Mouse (Mus musculus): ENCODE results near the gene Gm28729. TPM values are rescaled to one million over a fixed set of nuclear protein-coding genes. Genes with fewer than 3 reads are reported as not detected.
"Not testable (repeated sequence)": the region's sequence is repeated elsewhere in the genome, so short reads cannot be mapped to it uniquely, and the experiment has no call there.

Gm28729 gene
- total RNA-seq (2015; ENCODE audit: low replicate concordance): not detected in 2 replicates
- not detected in 2 replicates for total RNA-seq (2017; ENCODE audit: low replicate concordance)

DNA sequence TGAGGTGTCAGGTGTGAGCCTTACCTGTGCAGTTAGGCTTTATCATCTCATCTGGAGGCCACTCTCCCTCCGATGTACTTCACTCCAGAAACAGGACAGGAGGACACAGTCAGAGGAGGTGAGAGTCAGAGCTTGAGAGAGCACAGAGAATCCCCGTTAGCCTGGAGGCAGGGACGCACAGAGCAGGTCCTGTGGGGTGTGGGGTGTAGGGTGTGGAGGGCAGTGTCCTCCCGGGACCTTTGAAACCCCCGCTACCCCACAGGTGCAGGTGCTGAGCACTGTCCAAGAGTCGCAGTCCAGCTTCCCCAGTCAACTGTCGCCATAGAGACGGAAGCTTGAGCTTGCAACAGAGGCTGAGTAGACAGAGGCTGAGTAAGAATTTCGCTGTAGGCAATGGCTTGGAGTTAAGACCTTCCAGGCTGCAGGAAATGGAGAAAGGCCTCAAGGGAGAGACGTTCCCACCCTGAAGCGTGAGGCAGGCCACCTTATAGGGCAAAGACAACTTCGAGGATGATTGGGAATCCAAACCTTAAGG, at the start of gene Gm28729:
Gene Gm28729 (minus strand): TSS at position 293 of the 535 bp plus-strand sequence.
- no peak for ATAC-seq (replicated peaks; ENCODE audit: low FRiP score, poor library complexity, severe bottlenecking)

DNA sequence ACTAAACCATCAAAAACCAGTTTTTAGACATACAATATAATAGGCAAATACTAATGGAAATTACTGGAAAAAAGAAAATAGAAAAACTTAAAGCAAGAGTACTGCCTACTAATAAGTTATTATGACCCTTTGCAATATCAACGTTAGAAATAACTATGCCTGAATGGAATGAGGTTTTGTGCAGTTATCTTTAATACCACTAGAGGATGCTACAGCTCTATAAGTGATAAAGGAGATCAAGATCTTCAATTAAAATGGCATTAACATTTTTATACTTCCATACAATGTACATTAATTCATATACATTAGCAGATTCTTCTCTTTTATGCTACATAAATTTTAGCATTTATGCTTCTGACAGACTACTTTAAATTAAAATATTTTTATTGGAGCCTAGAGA, 48.2 kb upstream of the Gm28729 start:
- ATAC-seq (replicated peaks; ENCODE audit: low FRiP score, poor library complexity, severe bottlenecking): no peak

DNA sequence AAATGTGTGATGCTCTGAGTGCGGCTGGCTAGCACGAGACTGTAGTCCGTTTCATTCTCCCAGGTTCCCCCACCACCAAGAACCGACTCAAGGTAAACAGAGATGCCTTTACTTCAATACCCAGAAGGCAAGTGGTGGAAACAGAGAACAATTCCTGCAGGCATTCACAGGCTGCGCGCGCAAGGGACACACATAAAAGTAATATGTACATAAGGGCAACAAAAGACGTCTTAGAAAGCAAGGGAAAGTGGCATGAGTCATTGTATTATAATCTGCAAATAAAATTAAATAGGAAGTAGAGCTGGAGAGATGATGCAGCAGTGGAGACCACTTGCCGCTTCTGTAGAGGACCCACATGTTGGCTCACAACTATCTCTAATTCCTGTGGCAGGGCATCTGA, 47.7 kb upstream of the Gm28729 start:
- no peak for ATAC-seq (replicated peaks; ENCODE audit: low FRiP score, poor library complexity, severe bottlenecking)

DNA sequence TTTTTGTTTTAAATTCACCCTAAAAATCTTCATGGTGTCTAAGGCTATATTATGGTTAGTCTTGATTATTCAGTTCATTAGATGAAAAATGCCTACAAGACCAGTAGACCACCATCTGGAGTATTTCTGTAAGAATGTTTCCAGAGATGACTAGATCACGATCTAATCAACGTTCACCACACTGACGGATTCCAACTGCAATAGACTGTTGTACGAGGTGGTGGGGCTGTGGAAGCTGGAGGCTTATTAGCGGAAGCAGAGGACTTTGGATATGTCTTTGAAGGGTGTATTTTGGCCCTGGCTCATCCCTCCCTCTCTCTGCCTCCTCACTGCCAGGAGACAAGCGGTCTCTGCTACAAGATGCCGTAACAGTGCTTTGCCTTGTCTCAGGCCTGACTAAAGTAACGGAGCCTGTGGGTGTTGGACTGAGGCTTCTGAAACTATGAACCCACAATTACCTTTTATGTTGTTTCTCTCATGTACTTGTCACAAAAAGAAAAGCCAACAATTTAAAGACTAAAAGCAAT, 41.5 kb upstream of the Gm28729 start:
- no peak; the same call in 1 of the 2 replicates for ATAC-seq (replicated peaks; ENCODE audit: low FRiP score, poor library complexity, severe bottlenecking)

DNA sequence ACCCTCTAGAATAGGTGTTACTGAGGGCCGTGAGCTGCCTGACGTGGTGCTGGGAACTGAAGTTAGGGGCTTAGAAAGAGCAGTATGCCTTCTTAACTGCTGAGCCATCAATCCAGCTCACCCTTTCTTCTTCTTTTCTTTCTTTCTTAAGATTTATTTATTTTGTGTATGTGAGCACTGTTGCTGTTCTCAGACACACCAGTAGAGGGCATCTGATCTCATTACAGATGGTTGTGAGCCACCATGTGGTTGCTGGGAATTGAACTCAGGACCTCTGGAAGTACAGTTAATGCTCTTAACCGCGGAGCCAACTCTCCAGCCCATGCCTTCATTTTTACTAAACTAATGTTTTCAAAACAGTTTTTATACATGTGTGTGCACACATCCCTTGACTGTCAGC, 38.4 kb upstream of the Gm28729 start:
- ATAC-seq (replicated peaks; ENCODE audit: low FRiP score, poor library complexity, severe bottlenecking): no peak

DNA sequence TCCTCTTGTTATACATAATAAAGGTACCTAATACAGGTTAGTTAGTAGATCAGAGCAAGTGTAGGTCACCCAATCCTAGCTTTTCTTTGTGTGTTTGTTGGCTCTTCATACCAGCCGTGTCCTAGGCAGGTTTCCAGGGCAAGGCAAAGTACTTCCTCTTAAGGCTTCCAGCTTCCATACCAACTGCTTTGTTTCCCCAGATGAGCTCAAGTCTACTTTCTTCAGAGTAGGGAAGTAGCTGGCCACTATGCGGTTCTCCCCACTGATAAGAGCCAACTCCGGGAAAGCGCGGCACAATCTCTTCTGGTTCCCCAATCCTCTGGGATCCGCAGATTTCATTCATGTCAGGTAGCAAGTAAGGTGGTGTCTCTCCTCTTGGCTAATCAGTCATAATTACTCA, 34.1 kb upstream of the Gm28729 start:
- no peak for ATAC-seq (replicated peaks; ENCODE audit: low FRiP score, poor library complexity, severe bottlenecking)

DNA sequence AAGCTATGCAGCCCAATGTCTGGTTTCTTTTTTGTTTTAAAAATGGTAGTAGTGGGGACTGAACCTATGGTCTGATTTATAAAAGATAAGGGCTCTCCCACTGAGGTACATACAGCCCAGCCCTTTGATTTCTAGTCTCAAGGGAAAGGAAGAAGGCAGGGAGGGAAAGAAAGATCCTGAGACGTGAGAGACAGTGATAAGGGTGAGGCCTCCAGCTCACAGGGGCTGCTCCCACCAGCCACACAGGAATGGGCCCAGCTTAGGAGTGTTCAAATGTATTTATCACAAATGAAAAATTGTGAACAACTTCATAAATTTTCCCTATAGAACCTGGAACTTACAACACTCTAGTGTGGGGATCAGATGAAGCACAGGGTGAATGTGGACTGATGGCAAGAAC, 33.5 kb upstream of the Gm28729 start:
- ATAC-seq (replicated peaks; ENCODE audit: low FRiP score, poor library complexity, severe bottlenecking): no peak

DNA sequence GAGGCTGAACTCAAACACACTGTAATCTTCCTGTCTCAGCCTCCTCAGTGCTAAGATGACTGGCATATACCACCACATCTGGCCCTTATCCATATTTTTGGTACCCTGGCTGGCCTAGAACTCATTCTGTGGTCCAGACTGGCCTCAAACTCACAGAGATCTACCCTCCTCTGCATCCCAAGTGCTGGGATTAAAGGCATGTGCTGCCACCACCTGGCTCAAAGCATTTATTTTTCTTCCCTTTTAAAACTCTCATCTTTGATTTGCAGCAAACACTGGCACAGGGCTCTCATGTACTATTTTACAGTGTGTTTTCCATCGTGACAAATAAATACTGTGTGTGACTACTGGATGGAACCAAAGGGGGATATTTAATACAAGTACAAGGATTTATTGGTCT, 29.0 kb upstream of the Gm28729 start:
- ATAC-seq (replicated peaks; ENCODE audit: low FRiP score, poor library complexity, severe bottlenecking): no peak

DNA sequence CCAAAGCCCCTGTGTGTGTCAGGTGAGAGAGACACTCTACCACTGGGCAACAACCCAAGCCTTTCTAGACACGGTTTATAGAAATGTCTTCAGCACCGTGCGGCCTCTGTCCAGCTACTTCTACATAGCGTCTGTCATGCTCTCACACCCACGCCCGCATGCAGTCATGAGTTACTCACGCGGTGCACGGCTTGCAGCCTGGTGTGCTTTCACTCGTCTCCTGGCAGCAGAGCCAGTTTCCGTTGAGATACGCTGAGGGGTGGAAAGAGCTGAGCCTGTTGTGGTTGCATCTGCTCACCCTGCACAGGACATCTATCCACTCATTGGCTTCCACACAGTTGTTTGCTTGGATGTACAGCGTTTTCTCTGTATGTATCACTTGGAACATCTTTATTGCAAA, 20.3 kb upstream of the Gm28729 start:
- ATAC-seq (replicated peaks; ENCODE audit: low FRiP score, poor library complexity, severe bottlenecking): no peak

DNA sequence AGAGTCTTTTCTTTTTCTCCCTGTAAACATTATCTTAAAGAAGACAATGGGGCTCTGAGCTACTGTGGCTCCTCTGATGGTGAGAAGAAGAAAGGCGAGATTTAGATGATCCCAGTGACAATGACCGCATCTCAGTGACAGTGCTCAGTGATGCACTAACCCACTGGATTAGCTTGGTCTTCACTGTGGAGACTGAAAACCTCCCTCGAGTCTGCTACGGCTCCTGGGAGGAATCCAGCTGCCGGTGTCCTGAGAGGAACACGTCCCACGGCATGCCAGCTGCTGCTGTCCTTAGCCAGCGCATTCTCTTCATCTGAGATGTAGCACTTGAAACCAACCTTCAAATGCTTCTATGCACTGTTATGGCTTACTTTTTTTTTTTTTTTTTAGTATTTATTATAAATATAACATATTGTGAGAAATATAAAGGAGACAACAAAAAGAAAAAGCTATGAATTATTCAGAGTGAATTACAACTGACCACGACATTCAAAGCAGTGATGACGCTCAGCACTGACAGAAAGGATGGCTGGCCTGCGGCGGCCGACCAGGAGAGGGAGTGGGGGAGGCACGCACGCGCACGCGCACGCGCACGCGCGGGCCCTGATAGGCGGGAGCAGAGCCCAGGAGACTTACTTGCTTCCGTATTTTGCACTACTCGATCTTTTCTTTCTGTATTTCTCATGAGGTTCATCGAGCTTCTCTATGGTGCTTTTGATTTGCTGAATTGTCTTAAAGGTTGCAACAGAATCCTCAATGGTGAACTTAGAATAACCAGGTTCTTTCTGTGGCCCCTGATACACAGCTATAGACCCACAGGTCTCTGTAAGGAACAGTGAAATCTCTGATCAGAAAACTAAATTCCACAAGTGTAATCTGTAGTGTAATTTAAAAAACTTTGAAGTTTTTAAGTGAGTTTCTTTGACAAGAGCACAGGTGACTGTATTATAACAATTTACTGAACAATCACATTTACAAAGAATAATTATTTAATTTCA, 18.9 kb upstream of the Gm28729 start:
- peak; percentile 95 for ATAC-seq (replicated peaks; ENCODE audit: low FRiP score, poor library complexity, severe bottlenecking)

DNA sequence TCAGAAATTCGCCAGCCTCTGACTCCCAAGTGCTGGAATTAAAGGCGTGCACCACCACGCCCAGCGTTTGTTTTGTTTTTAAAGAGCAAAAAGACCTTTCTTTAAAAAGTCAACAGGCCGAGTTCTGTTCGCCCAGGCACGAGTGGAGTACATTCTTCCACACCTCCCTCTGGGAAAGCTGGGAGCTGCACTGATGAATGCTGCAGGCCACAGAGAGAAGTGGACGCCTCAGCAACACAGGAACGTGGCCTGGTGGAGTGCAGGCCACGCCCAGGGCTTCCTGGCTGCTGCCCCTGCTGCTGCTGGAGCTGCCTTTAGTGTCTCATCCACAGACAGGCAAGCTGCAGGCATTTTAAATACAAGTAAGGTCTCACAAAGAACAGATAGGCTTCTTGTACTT, 13.9 kb upstream of the Gm28729 start:
- no peak for ATAC-seq (replicated peaks; ENCODE audit: low FRiP score, poor library complexity, severe bottlenecking)

DNA sequence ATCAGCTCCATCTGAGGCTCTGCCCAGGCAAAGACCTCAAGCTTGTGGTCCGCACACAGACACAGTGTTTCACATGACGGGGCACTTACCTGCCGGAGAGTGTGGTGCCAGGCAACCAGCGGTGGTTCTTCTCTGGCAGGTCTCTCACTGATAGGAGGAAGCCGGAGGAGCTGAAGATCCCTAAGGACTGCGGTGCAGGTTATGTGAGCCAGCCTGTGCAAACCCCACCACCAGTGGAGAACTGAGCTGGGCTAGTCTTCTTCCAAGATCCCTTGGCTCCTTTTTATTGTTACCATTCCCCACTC, 12.5 kb upstream of the Gm28729 start:
- ATAC-seq (replicated peaks; ENCODE audit: low FRiP score, poor library complexity, severe bottlenecking): no peak

DNA sequence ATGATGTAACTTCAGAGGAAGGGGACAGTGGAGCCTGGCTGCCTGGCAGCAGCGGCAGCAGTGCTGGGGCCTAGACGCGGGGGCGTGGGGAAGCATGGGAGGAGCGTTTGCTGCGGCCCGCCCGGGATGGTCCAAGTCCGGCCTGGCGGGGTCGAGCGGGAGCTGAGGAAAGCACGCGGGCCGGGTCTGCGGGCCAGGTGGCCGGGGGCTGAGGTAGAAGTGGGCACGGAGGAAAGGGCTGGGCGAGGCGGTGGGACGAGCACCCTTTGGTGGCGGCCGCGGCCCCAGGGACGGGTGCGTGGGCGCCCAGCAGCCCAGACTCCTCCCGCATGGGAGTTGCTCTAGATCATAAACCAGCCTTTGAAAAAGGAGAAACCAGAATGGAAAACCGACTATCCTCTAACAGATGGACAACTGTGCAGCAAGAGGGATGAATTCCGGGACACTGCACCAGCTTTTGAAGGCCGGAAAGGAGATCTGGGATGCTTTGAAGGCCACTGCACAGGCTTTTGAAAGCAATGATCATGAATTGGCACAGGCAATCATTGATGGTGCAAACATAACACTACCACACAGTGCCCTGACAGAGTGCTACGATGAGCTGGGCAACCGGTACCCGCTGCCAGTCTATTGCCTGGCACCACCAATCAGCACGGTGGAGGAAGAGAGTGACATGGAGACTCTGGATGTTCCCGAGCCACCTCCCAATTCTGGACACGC, 12.0 kb upstream of the Gm28729 start:
- no peak for ATAC-seq (replicated peaks; ENCODE audit: low FRiP score, poor library complexity, severe bottlenecking)

DNA sequence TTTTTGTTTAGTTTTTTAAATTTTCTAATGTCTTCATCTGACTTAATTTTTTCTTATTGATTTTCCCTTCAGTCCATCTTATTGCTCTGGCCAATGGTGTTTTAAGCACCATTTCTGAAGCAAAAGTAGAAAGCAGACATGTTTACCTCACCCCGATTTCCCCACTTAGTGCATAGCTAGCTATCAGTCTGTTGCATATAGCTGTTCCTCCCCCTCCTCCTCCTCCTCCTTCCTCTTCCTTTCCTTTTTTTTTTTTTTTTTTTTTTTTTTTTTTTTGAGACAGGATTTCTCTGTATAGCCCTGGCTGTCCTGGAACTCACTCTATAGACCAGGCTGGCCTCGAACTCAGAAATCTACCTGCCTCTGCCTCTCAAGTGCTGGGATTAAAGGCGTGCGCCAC, 11.0 kb upstream of the Gm28729 start:
- ATAC-seq (replicated peaks; ENCODE audit: low FRiP score, poor library complexity, severe bottlenecking): not testable (repeated sequence)

DNA sequence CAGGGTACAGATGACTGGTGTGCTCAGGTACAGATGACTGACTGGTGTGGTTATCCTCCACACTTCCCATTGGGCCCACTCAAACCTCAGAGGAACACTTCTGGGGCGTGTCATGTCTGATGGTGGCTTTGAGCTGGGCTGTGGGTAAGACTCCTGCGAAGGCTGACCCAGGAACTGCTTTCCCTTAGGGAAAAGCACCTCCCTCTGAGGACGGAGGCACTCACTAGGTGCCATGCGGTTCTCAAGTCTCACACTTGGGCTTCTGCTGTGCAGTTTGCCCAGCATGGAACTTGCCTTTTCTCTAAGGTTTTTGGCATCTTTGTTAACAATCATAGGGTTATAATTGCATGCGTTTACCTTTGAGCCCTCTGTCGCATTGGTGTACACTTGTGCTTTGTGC, 10.4 kb upstream of the Gm28729 start:
- ATAC-seq (replicated peaks; ENCODE audit: low FRiP score, poor library complexity, severe bottlenecking): no peak

DNA sequence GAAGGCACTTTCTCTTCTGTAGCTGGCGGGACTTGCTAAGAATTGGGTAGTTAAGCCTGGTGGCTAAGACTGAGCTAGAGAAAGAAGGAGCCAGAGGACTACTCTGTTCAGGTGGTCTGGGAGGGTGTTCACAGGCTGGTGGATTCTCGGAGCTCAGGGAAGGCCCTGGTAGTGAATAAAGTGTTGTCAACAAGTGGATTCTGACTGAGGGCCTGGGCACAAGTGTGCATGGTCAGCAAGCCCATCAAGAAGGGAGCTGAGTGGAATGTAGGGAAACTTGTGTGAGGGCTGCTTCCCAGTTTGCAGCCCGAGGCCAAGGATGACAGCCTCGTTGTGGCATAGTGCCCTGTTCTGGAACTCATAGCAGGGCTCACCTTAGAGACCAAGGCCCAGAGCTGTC, 9.2 kb upstream of the Gm28729 start:
- no peak for ATAC-seq (replicated peaks; ENCODE audit: low FRiP score, poor library complexity, severe bottlenecking)

DNA sequence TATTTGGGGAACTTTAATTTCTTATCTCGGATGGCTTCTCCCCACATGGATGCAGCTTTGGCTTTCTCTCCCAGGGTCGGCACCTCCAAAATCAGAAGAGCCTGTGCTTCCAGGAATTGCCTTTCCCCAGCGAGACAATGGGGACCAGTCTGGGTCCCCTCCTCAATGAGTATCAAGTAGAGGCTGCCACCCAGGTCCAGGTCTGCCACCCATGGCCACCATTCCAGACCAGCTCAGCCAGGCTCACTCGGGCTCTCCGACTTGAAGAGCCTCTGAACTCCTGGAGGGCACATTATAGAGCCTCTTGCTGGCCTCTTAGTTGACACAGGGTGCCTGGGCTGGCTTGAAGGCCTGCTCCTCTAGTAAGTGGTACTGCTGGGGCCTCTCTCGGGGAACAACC, 8.4 kb upstream of the Gm28729 start:
- no peak for ATAC-seq (replicated peaks; ENCODE audit: low FRiP score, poor library complexity, severe bottlenecking)

DNA sequence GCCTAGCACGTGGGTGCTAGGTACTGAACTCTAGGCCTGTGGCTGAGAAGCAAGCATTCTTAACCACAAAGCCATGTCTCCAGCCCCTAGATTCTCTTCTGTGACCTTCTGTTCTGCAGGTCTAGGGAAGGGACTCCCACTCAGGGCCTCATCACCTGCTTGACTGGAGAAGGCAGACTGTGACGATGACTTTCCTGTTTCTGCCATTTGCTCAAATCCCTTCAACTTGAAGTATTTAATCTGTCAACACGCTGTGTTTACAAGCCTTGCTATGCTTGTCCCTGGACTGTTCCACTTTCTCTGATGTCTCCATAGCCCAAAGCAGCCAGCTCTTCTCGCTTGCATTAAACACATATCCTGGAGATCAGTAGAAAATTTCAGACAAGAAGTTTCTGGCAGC, 7.5 kb upstream of the Gm28729 start:
- no peak for ATAC-seq (replicated peaks; ENCODE audit: low FRiP score, poor library complexity, severe bottlenecking)

DNA sequence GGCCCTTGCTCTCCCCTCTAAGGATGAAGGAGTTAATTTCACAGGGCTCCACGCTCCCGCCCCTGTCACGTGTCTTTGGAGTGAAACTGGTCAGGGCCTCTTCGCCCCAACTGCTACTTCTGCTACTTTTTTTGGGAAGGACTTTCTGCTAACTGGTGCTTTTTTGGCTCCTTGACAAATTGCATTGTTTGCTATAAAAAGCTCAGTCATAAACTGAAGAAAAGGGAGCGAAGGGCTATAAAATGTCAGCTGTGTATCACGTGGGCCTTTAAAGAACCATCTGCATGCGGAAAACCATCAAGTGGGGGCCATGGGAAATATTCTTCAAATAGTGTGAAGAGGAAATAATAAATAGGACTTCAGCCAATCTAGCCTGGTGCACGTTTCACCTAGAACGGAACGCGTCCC, 5.6 kb upstream of the Gm28729 start:
- no peak for ATAC-seq (replicated peaks; ENCODE audit: low FRiP score, poor library complexity, severe bottlenecking)

DNA sequence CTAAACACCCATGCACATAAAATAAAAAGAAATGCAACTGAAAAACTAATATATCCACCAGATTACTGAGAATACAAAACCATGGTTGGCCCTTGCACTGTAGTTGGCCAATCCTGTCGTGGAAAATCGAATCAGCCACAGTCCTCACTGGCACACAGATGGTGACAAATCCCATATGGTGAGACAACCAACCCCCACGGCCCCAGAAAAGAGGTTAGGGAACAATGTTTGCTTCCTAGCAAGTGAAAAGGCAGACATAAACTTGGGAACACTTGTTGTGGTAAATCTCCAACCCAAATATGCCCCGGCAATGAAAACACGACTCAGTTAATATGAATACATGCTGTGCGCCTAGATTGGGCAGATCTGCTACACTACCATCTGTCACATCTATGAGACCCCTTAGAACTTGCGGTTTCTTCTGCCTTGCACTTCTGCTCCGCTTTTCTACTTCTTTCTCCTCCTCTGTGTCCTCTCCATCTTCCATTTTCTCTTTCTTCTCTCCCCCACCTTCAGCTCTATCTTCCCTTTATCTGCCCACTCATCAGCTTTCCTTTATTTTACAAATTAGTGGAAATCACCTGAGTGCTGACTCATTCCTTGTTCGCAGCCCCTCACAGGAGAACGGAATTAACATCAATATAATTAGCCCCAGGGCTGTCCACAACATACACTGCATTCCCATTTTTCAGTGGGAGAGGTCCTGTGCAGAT, 5.1 kb upstream of the Gm28729 start:
- ATAC-seq (replicated peaks; ENCODE audit: low FRiP score, poor library complexity, severe bottlenecking): no peak
